Mouse (Mus musculus) lung, postnatal 0 days (tissue): Measurements from ENCODE around the gene Tmem213. TPM values are rescaled to one million over a fixed set of nuclear protein-coding genes. Genes with fewer than 3 reads are reported as not detected.

Experiments
- ATAC-seq: fragments of 200-750 bp; cut with Nextera tagmentation; 2 replicates; pipeline ENCODE4 v1.8.0; 2017; ENCODE audit warnings: moderate library complexity
- DNase-seq: peaks from one replicate; pipeline ENCODE4 v3.0.0-alpha.2; 2016; ENCODE audit warnings: low spot score
- H3K27ac ChIP-seq: fragments of 300-500 bp; sonication (generic); 2 replicates; pipeline ENCODE4 v1.5.1; 2014; ENCODE audit warnings: antibody characterized with exemption, mild to moderate bottlenecking, low read length, mixed read lengths
- H3K27me3 ChIP-seq: fragments of 300-500 bp; sonication (generic); replicated peaks from 2 replicates; pipeline ENCODE4 v1.6.1; 2014; ENCODE audit warnings: low read length, mixed read lengths; ENCODE audit not compliant: insufficient read depth
- H3K36me3 ChIP-seq: fragments of 300-500 bp; sonication (generic); 2 replicates; pipeline ENCODE4 v1.6.1; 2014; ENCODE audit warnings: low read length, mixed read lengths; ENCODE audit not compliant: insufficient read depth
- H3K4me1 ChIP-seq: fragments of 300-500 bp; sonication (generic); 2 replicates; pipeline ENCODE4 v1.6.1; 2014; ENCODE audit warnings: antibody characterized with exemption, low read depth, low read length, mixed read lengths; ENCODE audit not compliant: insufficient read depth
- H3K4me2 ChIP-seq: fragments of 300-500 bp; sonication (generic); replicated peaks from 2 replicates; pipeline ENCODE4 v1.6.1; 2014; ENCODE audit warnings: low read depth, mild to moderate bottlenecking, low read length, moderate library complexity, mixed read lengths
- H3K4me3 ChIP-seq: fragments of 300-500 bp; sonication (generic); 2 replicates; pipeline ENCODE4 v1.5.1; 2014; ENCODE audit warnings: low read depth, low read length
- H3K9ac ChIP-seq: fragments of 300-500 bp; sonication (generic); replicated peaks from 2 replicates; pipeline ENCODE4 v1.6.1; 2014; ENCODE audit warnings: low read depth, mild to moderate bottlenecking
- H3K9me3 ChIP-seq: fragments of 300-500 bp; sonication (generic); 2 replicates; pipeline ENCODE4 v1.6.1; 2016; ENCODE audit warnings: low read length, mixed read lengths
- CTCF ChIP-seq: IDR thresholded peaks from 2 replicates; pipeline ENCODE4 v1.5.1; 2016; ENCODE audit warnings: antibody characterized with exemption, mild to moderate bottlenecking
- EP300 ChIP-seq: IDR thresholded peaks from 2 replicates; pipeline ENCODE4 v1.6.1; 2016; ENCODE audit warnings: antibody characterized with exemption, mild to moderate bottlenecking, control low read depth
- WGBS: fragments of 180-500 bp; shearing (Covaris S2); extraction: QIAGEN DNeasy Blood & Tissue Kit; methylation state at CpG from one replicate; pipeline ENCODE4 v1.1.7; 2014; 5-methylcytosine and 5-hydroxymethylcytosine counted together
- polyA plus RNA-seq: library from polyadenylated mRNA; unstranded; fragments of >200 nt; fragmentation: Nextera tagmentation; extraction: Ambion mirVana; gene quantifications from 2 replicates; pipeline ENCODE4 v1.2.1, GENCODE M21; 2015

Gene Tmem213
- polyA plus RNA-seq, 1 experiment from 2014 or later: 99.1 TPM

GRCm38 (mm10) chr6:38092539-38092938 is 16.5 kb upstream of the Tmem213 start:
- Histone ChIP-seq H3K36me3 (no peaks in the 10 kb centered on the region), H3K27me3 (no peaks in the 10 kb centered on the region), H3K9ac (no peak overlapping the region), H3K4me1 (no peaks in the 10 kb centered on the region), H3K27ac (no peak overlapping the region), H3K4me3 (no peak overlapping the region), H3K9me3 (no peaks in the 10 kb centered on the region), H3K4me2 (no peak overlapping the region)
- ATAC-seq (no peak), DNase-seq (no peak)
- no peak for TF ChIP-seq EP300
- 90% methylated on average over 8 of the region's 8 CpGs for WGBS

GRCm38 (mm10) chr6:38094701-38095100 is 14.4 kb upstream of the Tmem213 start:
- no peak for ATAC-seq
- peak overlapping the region; percentile 35 for H3K4me3 ChIP-seq
- 0 out of 2 replicates have a peak overlapping the region, but pooled peaks have one; percentile 85 for H3K27ac ChIP-seq
- no peak for TF ChIP-seq CTCF
- TF ChIP-seq EP300: no peak
- H3K4me1 ChIP-seq: no peaks in the 10 kb centered on the region
- H3K36me3 ChIP-seq: no peaks in the 10 kb centered on the region
- H3K4me2 ChIP-seq: peak overlapping the region; percentile 47; the same call in 1 of the 2 replicates
- 78% methylated on average over 10 of the region's 10 CpGs for WGBS
- no peaks in the 10 kb centered on the region for H3K9me3 ChIP-seq
- no peak overlapping the region for H3K9ac ChIP-seq
- DNase-seq: no peak
- H3K27me3 ChIP-seq: no peaks in the 10 kb centered on the region

- ATAC-seq (peak; percentile 99), DNase-seq (peak; percentile 87)
- H3K27me3 ChIP-seq: no peaks in the 10 kb centered on the region
- peak overlapping the region; percentile 85 for H3K27ac ChIP-seq
- WGBS: 42% methylated on average over 5 of the region's 5 CpGs
- H3K9ac ChIP-seq: no peak overlapping the region
- H3K9me3 ChIP-seq: no peaks in the 10 kb centered on the region
- peak; percentile 75 for TF ChIP-seq EP300
- TF ChIP-seq CTCF: no peak
- H3K4me3 ChIP-seq: peak overlapping the region; percentile 35
- no peaks in the 10 kb centered on the region for H3K36me3 ChIP-seq
- H3K4me2 ChIP-seq: peak overlapping the region; percentile 47; the same call in 1 of the 2 replicates
- H3K4me1 ChIP-seq: no peaks in the 10 kb centered on the region
Measured at GRCm38 (mm10) chr6:38096961-38097370, 12.1 kb upstream of the Tmem213 start.

- Histone ChIP-seq H3K4me2 (no peak overlapping the region), H3K9me3 (no peaks in the 10 kb centered on the region), H3K9ac (no peak overlapping the region), H3K36me3 (no peaks in the 10 kb centered on the region), H3K4me3 (no peak overlapping the region), H3K27ac (peak overlapping the region; percentile 80), H3K27me3 (no peaks in the 10 kb centered on the region), H3K4me1 (peaks cover 5% of the 10 kb centered on the region; the same call in 1 of the 2 replicates)
- TF ChIP-seq CTCF: no peak
- peak; percentile 65 for TF ChIP-seq EP300
- ATAC-seq (peak; percentile 71), DNase-seq (peak; percentile 63)
- 53% methylated on average over 7 of the region's 7 CpGs for WGBS
Measured at GRCm38 (mm10) chr6:38102216-38102795, 6.7 kb upstream of the Tmem213 start.

GRCm38 (mm10) chr6:38103775-38104174 is 5.3 kb upstream of the Tmem213 start:
- Histone ChIP-seq H3K4me3 (no peak overlapping the region), H3K4me1 (peaks cover 5% of the 10 kb centered on the region; the same call in 1 of the 2 replicates), H3K4me2 (no peak overlapping the region), H3K27me3 (no peaks in the 10 kb centered on the region), H3K9me3 (no peaks in the 10 kb centered on the region), H3K36me3 (no peaks in the 10 kb centered on the region), H3K9ac (no peak overlapping the region), H3K27ac (no peak overlapping the region)
- DNase-seq: no peak
- ATAC-seq: no peak
- TF ChIP-seq CTCF: no peak
- TF ChIP-seq EP300: no peak
- 39% methylated on average over 6 of the region's 6 CpGs for WGBS

- Histone ChIP-seq H3K4me1 (peaks cover 5% of the 10 kb centered on the region; the same call in 1 of the 2 replicates), H3K9ac (no peak overlapping the region), H3K27ac (no peak overlapping the region), H3K36me3 (no peaks in the 10 kb centered on the region), H3K4me2 (no peak overlapping the region), H3K27me3 (no peaks in the 10 kb centered on the region), H3K9me3 (no peaks in the 10 kb centered on the region), H3K4me3 (no peak overlapping the region)
- ATAC-seq: no peak
- no peak for DNase-seq
- no peak for TF ChIP-seq EP300
- TF ChIP-seq CTCF: no peak
- WGBS: 54% methylated on average over 9 of the region's 9 CpGs
Measured at GRCm38 (mm10) chr6:38105924-38106323, 3.1 kb upstream of the Tmem213 start.
